Mouse (Mus musculus) heart, adult 2 months (tissue): ENCODE measurements around the gene Arhgef19. TPM values are rescaled to one million over a fixed set of nuclear protein-coding genes. Genes with fewer than 3 reads are reported as not detected.

Experiments
- DNase-seq, 2 experiments: peaks; one replicate each; pipeline ENCODE4 v3.0.0; 2021
- H3K27ac ChIP-seq: fragments of 200-600 bp; 2 replicates; pipeline ENCODE4 v1.8.1; 2022
- H3K27me3 ChIP-seq: fragments of 200-500 bp; 2 replicates; pipeline ENCODE4 v1.6.1; 2012; ENCODE audit warnings: mild to moderate bottlenecking, low read length, inconsistent platforms, mixed read lengths; ENCODE audit not compliant: control insufficient read depth, insufficient read depth
- H3K36me3 ChIP-seq: fragments of 200-500 bp; 2 replicates; pipeline ENCODE4 v1.6.1; 2012; ENCODE audit warnings: low read length, inconsistent platforms; ENCODE audit not compliant: control insufficient read depth, insufficient read depth
- H3K4me1 ChIP-seq: fragments of 200-500 bp; 2 replicates; pipeline ENCODE4 v1.6.1; 2011; ENCODE audit warnings: low read length; ENCODE audit not compliant: control insufficient read depth, insufficient read depth
- H3K4me3 ChIP-seq: fragments of 200-600 bp; 2 replicates; pipeline ENCODE4 v1.8.1; 2022
- H3K79me2 ChIP-seq: fragments of 200-500 bp; replicated peaks from 2 replicates; pipeline ENCODE4 v1.6.1; 2012; ENCODE audit warnings: mild to moderate bottlenecking, inconsistent platforms, low read length, moderate library complexity, mixed read lengths; ENCODE audit not compliant: control insufficient read depth, insufficient read depth
- H3K9ac ChIP-seq: fragments of 200-500 bp; 2 replicates; pipeline ENCODE4 v1.6.1; 2012; ENCODE audit warnings: low read depth, mild to moderate bottlenecking, control low read depth, inconsistent platforms, low read length, mixed read lengths
- CTCF ChIP-seq: fragments of 200-600 bp; IDR thresholded peaks from 2 replicates; pipeline ENCODE4 v1.8.1; 2022; ENCODE audit warnings: antibody characterized with exemption, mild to moderate bottlenecking, moderate library complexity
- EP300 ChIP-seq: fragments of 200-500 bp; IDR thresholded peaks from 2 replicates; pipeline ENCODE4 v1.6.1; 2011; ENCODE audit warnings: low read depth, low read length, control low read depth; ENCODE audit not compliant: insufficient read depth
- POLR2A ChIP-seq: fragments of 200-500 bp; IDR thresholded peaks from 2 replicates; pipeline ENCODE4 v1.6.1; 2011; ENCODE audit warnings: mild to moderate bottlenecking, low read depth, low read length, control low read depth; ENCODE audit not compliant: insufficient read depth
- WGBS: fragments of 180-500 bp; shearing (Covaris S2); methylation state at CpG from one replicate; pipeline ENCODE4 v1.1.7; 2018; 5-methylcytosine and 5-hydroxymethylcytosine counted together
- intact Hi-C: fragments of 180-260 bp; cut with DNase I; formaldehyde crosslinking; loops from one replicate; pipeline ENCODE4 v1.15.1; 2025
- polyA plus RNA-seq: library from polyadenylated mRNA; depleted of rRNA; stranded (reverse); fragments of >200 nt; gene quantifications from 2 replicates; pipeline ENCODE4 v1.2.3, GENCODE M21; 2012
- total RNA-seq, 2 experiments: library from RNA; stranded (reverse); gene quantifications; 2 replicates each; pipeline ENCODE4 v1.2.3; 2021

Arhgef19 gene
- total and polyA plus RNA-seq, 3 experiments = 22.4 to 40.1 (median 37.7) TPM

GRCm38 (mm10) chr4:141281578-141281977 is 42.3 kb downstream of the Arhgef19 start:
- TF ChIP-seq POLR2A = no peak
- TF ChIP-seq CTCF = no peak
- intact Hi-C loops = no loop called here
- 36% methylated on average over 1 of the region's 1 CpGs for WGBS
- no peak for DNase-seq
- peaks cover 26% of the 10 kb centered on the region for H3K4me1 ChIP-seq
- no peaks in the 10 kb centered on the region for H3K27me3 ChIP-seq
- no peaks in the 10 kb centered on the region for H3K79me2 ChIP-seq
- H3K9ac ChIP-seq = no peak overlapping the region
- H3K4me3 ChIP-seq = no peak overlapping the region
- H3K36me3 ChIP-seq = no peaks in the 10 kb centered on the region
- no peak overlapping the region for H3K27ac ChIP-seq

GRCm38 (mm10) chr4:141282087-141282486 is 42.8 kb downstream of the Arhgef19 start:
- Histone ChIP-seq H3K36me3 (no peaks in the 10 kb centered on the region), H3K27me3 (no peaks in the 10 kb centered on the region), H3K79me2 (no peaks in the 10 kb centered on the region), H3K9ac (no peak overlapping the region), H3K4me1 (peaks cover 27% of the 10 kb centered on the region), H3K4me3 (no peak overlapping the region), H3K27ac (no peak overlapping the region)
- TF ChIP-seq CTCF = no peak
- no peak for TF ChIP-seq POLR2A
- no peak for TF ChIP-seq EP300
- WGBS = 58% methylated on average over 3 of the region's 3 CpGs
- intact Hi-C loops = no loop called here
- no peak for DNase-seq

GRCm38 (mm10) chr4:141282623-141283022 is 43.3 kb downstream of the Arhgef19 start:
- Histone ChIP-seq H3K4me3 (no peak overlapping the region), H3K36me3 (no peaks in the 10 kb centered on the region), H3K27ac (no peak overlapping the region), H3K27me3 (no peaks in the 10 kb centered on the region), H3K4me1 (peaks cover 22% of the 10 kb centered on the region), H3K79me2 (no peaks in the 10 kb centered on the region), H3K9ac (no peak overlapping the region)
- DNase-seq = no peak
- intact Hi-C loops = no loop called here
- TF ChIP-seq POLR2A = no peak
- no peak for TF ChIP-seq CTCF
- TF ChIP-seq EP300 = no peak
- 84% methylated on average over 5 of the region's 5 CpGs for WGBS

GRCm38 (mm10) chr4:141283176-141283878 is 44.0 kb downstream of the Arhgef19 start:
- H3K27ac ChIP-seq = no peak overlapping the region

GRCm38 (mm10) chr4:141283879-141284411 is 44.6 kb downstream of the Arhgef19 start:
- no peak for DNase-seq
- WGBS = 39% methylated on average over 8 of the region's 8 CpGs
- H3K79me2 ChIP-seq = no peaks in the 10 kb centered on the region
- no peaks in the 10 kb centered on the region for H3K27me3 ChIP-seq
- no peak overlapping the region for H3K9ac ChIP-seq
- intact Hi-C loops = loop anchor here (2.0 kb wide), 1 partner anchor 17 kb away; the partner anchor contains the start of gene Epha2
- no peak overlapping the region for H3K4me3 ChIP-seq
- peaks cover 15% of the 10 kb centered on the region for H3K4me1 ChIP-seq
- H3K27ac ChIP-seq = no peak overlapping the region
- TF ChIP-seq CTCF (no peak), EP300 (no peak), POLR2A (no peak)
- no peaks in the 10 kb centered on the region for H3K36me3 ChIP-seq

More at GRCm38 (mm10) chr4:141283176-141283878, 44.0 kb downstream of the Arhgef19 start:
- intact Hi-C loops = no loop called here
- no peak overlapping the region for H3K9ac ChIP-seq
- TF ChIP-seq CTCF = no peak
- TF ChIP-seq POLR2A = no peak
- no peak for TF ChIP-seq EP300
- H3K27me3 ChIP-seq = no peaks in the 10 kb centered on the region
- no peak overlapping the region for H3K4me3 ChIP-seq
- H3K79me2 ChIP-seq = no peaks in the 10 kb centered on the region
- WGBS = 76% methylated on average over 12 of the region's 12 CpGs
- H3K36me3 ChIP-seq = no peaks in the 10 kb centered on the region
- DNase-seq = no peak
- peaks cover 17% of the 10 kb centered on the region for H3K4me1 ChIP-seq

- Histone ChIP-seq H3K36me3 (no peaks in the 10 kb centered on the region), H3K79me2 (no peaks in the 10 kb centered on the region), H3K4me1 (peaks cover 15% of the 10 kb centered on the region), H3K27me3 (no peaks in the 10 kb centered on the region), H3K27ac (no peak overlapping the region), H3K9ac (no peak overlapping the region), H3K4me3 (no peak overlapping the region)
- intact Hi-C loops = loop anchor here (2.0 kb wide), 1 partner anchor 16 kb away; the partner anchor contains the start of gene Epha2
- no peak for DNase-seq
- no peak for TF ChIP-seq EP300
- TF ChIP-seq POLR2A = no peak
- TF ChIP-seq CTCF = no peak
- WGBS = 89% methylated on average over 3 of the region's 3 CpGs
Observed at GRCm38 (mm10) chr4:141284486-141284885, 45.2 kb downstream of the Arhgef19 start.
